24 mouse cellular contexts compared by ENCODE assay signal in the genomic region with DNA sequence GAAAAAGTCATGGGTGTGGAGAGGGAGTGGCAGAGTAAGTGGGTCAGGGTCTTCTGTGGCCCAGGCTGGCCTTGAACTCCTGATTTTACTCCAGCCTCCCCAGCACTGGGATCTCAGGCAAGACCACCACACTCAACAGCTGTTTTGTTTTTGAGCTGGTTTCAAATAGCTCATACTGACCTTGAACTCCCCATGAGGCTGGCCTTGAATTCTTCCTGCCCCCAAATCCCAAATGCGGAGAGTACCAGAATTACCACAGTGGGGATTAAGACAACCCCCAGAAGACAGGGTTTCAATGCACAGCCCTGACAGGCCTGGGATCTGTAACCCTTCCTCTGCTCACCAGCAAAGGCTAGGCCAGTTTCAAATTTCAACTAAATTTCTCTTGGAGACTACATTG. TPM values are rescaled to one million over a fixed set of nuclear protein-coding genes. Genes with fewer than 3 reads are reported as not detected.
DNase-seq lines count a peak whose midpoint lies in the region; ATAC-seq and TF ChIP-seq lines count a peak whose summit lies in the region.
"Had no signal": no experiment of that assay in that cellular context is flagged by ENCODE, and none has a peak within 500 bp of the region (broad histone marks: within the 10 kb centered on the region; RNA-seq: fewer than 3 reads in every experiment).

No protein-coding gene starts in this region.

- TF ChIP-seq CTCF in gastrocnemius, adult 2 months (IDR thresholded peaks at IDR 0.05) = no peak
- TF ChIP-seq CTCF in E14TG2a.4 (conservative IDR thresholded peaks at IDR 0.05; ENCODE audit: low read length) = no peak

- no peaks in the 10 kb centered on the region for H3K36me3 ChIP-seq in E14TG2a.4 (ENCODE audit: insufficient read depth, low read length)
- no peaks in the 10 kb centered on the region for H3K36me3 ChIP-seq in forebrain, embryonic 11.5 days (ENCODE audit: control insufficient read depth, insufficient read depth, low read length)
- H3K36me3 ChIP-seq: hindbrain, embryonic 15.5 days; limb, embryonic 13.5 days had no signal

- H3K27me3 ChIP-seq in E14TG2a.4 (ENCODE audit: insufficient read depth, low read length) = no peaks in the 10 kb centered on the region
- H3K27me3 ChIP-seq in forebrain, embryonic 11.5 days (ENCODE audit: control insufficient read depth, insufficient read depth, low read length) = no peaks in the 10 kb centered on the region
- H3K27me3 ChIP-seq: forebrain, embryonic 13.5 days; hindbrain, embryonic 15.5 days; limb, embryonic 13.5 days had no signal

- no peak for ATAC-seq in forebrain, embryonic 11.5 days (replicated peaks; ENCODE audit: low FRiP score)
- ATAC-seq: forebrain, embryonic 13.5 days had no signal

- H3K4me2 ChIP-seq in forebrain, embryonic 11.5 days (ENCODE audit: low read depth, low read length, severe bottlenecking) = no peak overlapping the region

- no peak overlapping the region for H3K4me3 ChIP-seq in gastrocnemius, adult 2 months
- peak overlapping the region; percentile 86 for H3K4me3 ChIP-seq in E14TG2a.4 (replicated peaks; ENCODE audit: low read length)
- no peak overlapping the region for H3K4me3 ChIP-seq in brown adipose tissue, adult 24 weeks (ENCODE audit: insufficient read depth, low read depth, low read length)
- no peak overlapping the region for H3K4me3 ChIP-seq in forebrain, embryonic 11.5 days (ENCODE audit: low read depth, low read length)

- H3K9me3 ChIP-seq in E14TG2a.4 (ENCODE audit: low read length) = no peaks in the 10 kb centered on the region
- H3K9me3 ChIP-seq in forebrain, embryonic 11.5 days (ENCODE audit: control insufficient read depth, low read length) = no peaks in the 10 kb centered on the region
- H3K9me3 ChIP-seq: forebrain, embryonic 13.5 days; hindbrain, embryonic 15.5 days; limb, embryonic 13.5 days had no signal

- peaks cover 75% of the 10 kb centered on the region for H3K4me1 ChIP-seq in E14TG2a.4 (replicated peaks; ENCODE audit: low read depth, low read length)
- H3K4me1 ChIP-seq in brown adipose tissue, adult 24 weeks (ENCODE audit: control insufficient read depth, insufficient read depth, insufficient read length, low read length) = peaks cover 27% of the 10 kb centered on the region
- 0 out of 2 replicates have a peak, but pooled peaks cover 2% of the 10 kb centered on the region for H3K4me1 ChIP-seq in forebrain, embryonic 11.5 days (replicated peaks; ENCODE audit: control insufficient read depth, insufficient read depth, low read length)
- H3K4me1 ChIP-seq: hindbrain, embryonic 15.5 days had no signal

- 58% methylated on average over 1 of the region's 1 CpGs for WGBS in forebrain, embryonic 11.5 days

- intact Hi-C loops in gastrocnemius, adult 2 months (cut with DNase I) = no loop called here

- H3K27ac ChIP-seq in gastrocnemius, adult 2 months = peak overlapping the region; percentile 89
- peak overlapping the region; percentile 72 for H3K27ac ChIP-seq in brown adipose tissue, adult 24 weeks (replicated peaks; ENCODE audit: low read depth, low read length)
- H3K27ac ChIP-seq in forebrain, embryonic 11.5 days (ENCODE audit: low read depth, low read length) = no peak overlapping the region
- H3K27ac ChIP-seq: forebrain, embryonic 13.5 days; hindbrain, embryonic 15.5 days; limb, embryonic 13.5 days had no signal

- no peak overlapping the region for H3K9ac ChIP-seq in forebrain, embryonic 11.5 days (ENCODE audit: low read length)
- H3K9ac ChIP-seq: forebrain, embryonic 13.5 days; hindbrain, embryonic 15.5 days; limb, embryonic 13.5 days had no signal

- DNase-seq in adrenal gland, adult 2 months = peak; percentile 18
- no peak for DNase-seq in adrenal gland, postnatal 4 days (ENCODE audit: low spot score in 2 of 2)
- no peak for DNase-seq in gastrocnemius, adult 2 months
- DNase-seq in gastrocnemius, adult 18-20 months (ENCODE audit: low spot score) = no peak
- no peak for DNase-seq in right cerebral cortex, postnatal 36 days (ENCODE audit: low spot score in 2 of 2)
- no peak for DNase-seq in forebrain, embryonic 11.5 days (ENCODE audit: low spot score)
- DNase-seq: cerebellum, adult 2 months; heart, postnatal 14 days; kidney, adult 2 months; kidney, postnatal 25 days; layer of hippocampus, adult 9-11 months; lung, adult 18-20 months; thymus, postnatal 25 days had no signal

RNA-seq across cellular contexts. Expression of gene Cct8l1, which starts 12.1 kb away (rescaled TPM):
- total RNA-seq in adrenal gland, adult 2 months (2021) = not detected
- not detected in 2 replicates for polyA plus RNA-seq in adrenal gland, adult 2 months (2012; rRNA removed)
- total RNA-seq in adrenal gland, postnatal 4 days (2021) = not detected
- under 1 TPM in 1 of 2 experiments, not detected in 1; 0.14 TPM for total RNA-seq in gastrocnemius, adult 2 months (2021)
- under 1 TPM in 1 of 2 experiments, not detected in 1; 0.16 TPM for total RNA-seq in gastrocnemius, adult 18-20 months (2021)
- not detected in 2 replicates for polyA plus RNA-seq in brown adipose tissue, adult 24 weeks (2012; ENCODE audit: insufficient read depth, insufficient read length, missing spikeins)
- not detected in 2 replicates for polyA plus RNA-seq in forebrain, embryonic 11.5 days (2014; fragmentation: Nextera tagmentation; extraction: Ambion mirVana)
- total RNA-seq: gastrocnemius, postnatal 4 days; megakaryocyte-erythroid progenitor cell, adult 5-6 weeks; midbrain, postnatal 0 days had no signal
- polyA plus RNA-seq: forebrain, embryonic 13.5 days; heart, embryonic 11.5 days; midbrain, postnatal 0 days; neural tube, embryonic 11.5 days; spleen, adult 2 months had no signal

RNA-seq across cellular contexts. Expression of gene Kmt2c, which starts 29.4 kb away (rescaled TPM):
- 10 to 100 TPM; 42.7 to 54.1 TPM for total RNA-seq in adrenal gland, adult 2 months (2021)
- 6.8 and 8.3 TPM in 2 replicates for polyA plus RNA-seq in adrenal gland, adult 2 months (2012; rRNA removed)
- total RNA-seq in adrenal gland, postnatal 4 days (2021) = 10 to 100 TPM; 57.3 to 64.1 TPM
- total RNA-seq in gastrocnemius, adult 2 months (2021) = 10 to 100 TPM; 41.6 to 42.3 TPM
- total RNA-seq in gastrocnemius, adult 18-20 months (2021) = 10 to 100 TPM; 31.0 to 37.1 TPM
- polyA plus RNA-seq in brown adipose tissue, adult 24 weeks (2012; ENCODE audit: insufficient read depth, insufficient read length, missing spikeins) = 14.7 and 15.4 TPM in 2 replicates
- 22.5 and 24.6 TPM in 2 replicates for polyA plus RNA-seq in forebrain, embryonic 11.5 days (2014; fragmentation: Nextera tagmentation; extraction: Ambion mirVana)
